Mouse (Mus musculus) gastrocnemius, adult 2 months (tissue): ENCODE results near the gene Tsc22d3. TPM values are rescaled to one million over a fixed set of nuclear protein-coding genes. Genes with fewer than 3 reads are reported as not detected.
"Not testable (repeated sequence)": the region's sequence is repeated elsewhere in the genome, so short reads cannot be mapped to it uniquely, and the experiment has no call there.

Source experiments
- DNase-seq: peaks from one replicate; pipeline ENCODE4 v3.0.0; 2022
- H3K27ac ChIP-seq: fragments of 200-600 bp; 2 replicates; pipeline ENCODE4 v1.8.1; 2022; ENCODE audit warnings: mild to moderate bottlenecking
- H3K4me3 ChIP-seq: fragments of 200-600 bp; 2 replicates; pipeline ENCODE4 v1.8.1; 2022; ENCODE audit warnings: mild to moderate bottlenecking, moderate library complexity
- CTCF ChIP-seq: fragments of 200-600 bp; IDR thresholded peaks from 2 replicates; pipeline ENCODE4 v1.8.1; 2022; ENCODE audit warnings: antibody characterized with exemption, mild to moderate bottlenecking, moderate library complexity
- intact Hi-C: fragments of 180-260 bp; cut with DNase I; formaldehyde crosslinking; loops from one replicate; pipeline ENCODE4 v1.15.1; 2025
- total RNA-seq, 2 experiments: library from RNA; stranded (reverse); gene quantifications; 2 replicates each; pipeline ENCODE4 v1.2.3; 2021

Tsc22d3 gene
- total RNA-seq, 2 experiments from 2014 or later, result 243 to 420 TPM

- TF ChIP-seq CTCF, result no peak
- intact Hi-C loops, result loop anchor here (5.0 kb wide), 1 partner anchor 39 kb away; no protein-coding TSS in a partner anchor
- H3K4me3 ChIP-seq, result no peak overlapping the region
- H3K27ac ChIP-seq, result peak overlapping the region; percentile 89
- DNase-seq, result peak; percentile 89
These were observed 42.1 kb downstream of the Tsc22d3 start for GRCm38 (mm10) chrX:140558176-140558844.

GRCm38 (mm10) chrX:140555965-140556364 lies 44.5 kb downstream of the Tsc22d3 start:
- Histone ChIP-seq H3K27ac (peak overlapping the region; percentile 89), H3K4me3 (no peak overlapping the region)
- DNase-seq, result peak; percentile 74
- intact Hi-C loops, result loop anchor here (5.0 kb wide), 1 partner anchor 41 kb away; no protein-coding TSS in a partner anchor
- TF ChIP-seq CTCF, result no peak

GRCm38 (mm10) chrX:140555423-140555822 lies 45.0 kb downstream of the Tsc22d3 start:
- peak; percentile 31; the same call in 1 of the 2 replicates for TF ChIP-seq CTCF
- no peak for DNase-seq
- intact Hi-C loops, result loop anchor here (5.0 kb wide), 1 partner anchor 42 kb away; no protein-coding TSS in a partner anchor
- Histone ChIP-seq H3K4me3 (no peak overlapping the region), H3K27ac (peak overlapping the region; percentile 89)

- Histone ChIP-seq H3K27ac (peak overlapping the region; percentile 54), H3K4me3 (no peak overlapping the region)
- DNase-seq, result no peak
- no peak for TF ChIP-seq CTCF
- intact Hi-C loops, result no loop called here
These were observed 52.6 kb downstream of the Tsc22d3 start for GRCm38 (mm10) chrX:140547660-140548419.

GRCm38 (mm10) chrX:140544737-140545136 lies 55.7 kb downstream of the Tsc22d3 start:
- intact Hi-C loops, result loop anchor here (2.0 kb wide), 1 partner anchor 54 kb away; no protein-coding TSS in a partner anchor
- peak overlapping the region; percentile 97 for H3K27ac ChIP-seq
- no peak overlapping the region for H3K4me3 ChIP-seq
- DNase-seq, result peak; percentile 55
- peak; percentile 76 for TF ChIP-seq CTCF

GRCm38 (mm10) chrX:140542938-140543673 lies 57.4 kb downstream of the Tsc22d3 start:
- peak; percentile 48 for TF ChIP-seq CTCF
- DNase-seq, result peak; percentile 88
- H3K27ac ChIP-seq, result peak overlapping the region; percentile 97
- intact Hi-C loops, result loop anchor here (1.0 kb wide), 1 partner anchor 39 kb away; no protein-coding TSS in a partner anchor
- H3K4me3 ChIP-seq, result peak overlapping the region; percentile 82

- intact Hi-C loops, result no loop called here
- no peak for TF ChIP-seq CTCF
- peak overlapping the region; percentile 97 for H3K27ac ChIP-seq
- peak; percentile 68 for DNase-seq
- peak overlapping the region; percentile 82 for H3K4me3 ChIP-seq
These were observed 58.0 kb downstream of the Tsc22d3 start for GRCm38 (mm10) chrX:140542474-140542845.

GRCm38 (mm10) chrX:140541711-140542473 lies 58.6 kb downstream of the Tsc22d3 start:
- Histone ChIP-seq H3K4me3 (peak overlapping the region; percentile 82), H3K27ac (peak overlapping the region; percentile 97)
- intact Hi-C loops, result no loop called here
- DNase-seq, result peak; percentile 53
- TF ChIP-seq CTCF, result no peak

GRCm38 (mm10) chrX:140540500-140541114 lies 59.9 kb downstream of the Tsc22d3 start:
- Histone ChIP-seq H3K27ac (peak overlapping the region; percentile 97), H3K4me3 (peak overlapping the region; percentile 82)
- intact Hi-C loops, result no loop called here
- peak; percentile 2; the same call in 1 of the 2 replicates for TF ChIP-seq CTCF
- peak; percentile 66 for DNase-seq

GRCm38 (mm10) chrX:140539831-140540230 lies 60.6 kb downstream of the Tsc22d3 start:
- intact Hi-C loops, DNase-seq: not testable (repeated sequence)
- H3K27ac ChIP-seq, result peak overlapping the region; percentile 97
- peak overlapping the region; percentile 82 for H3K4me3 ChIP-seq

- peak overlapping the region; percentile 97 for H3K27ac ChIP-seq
- intact Hi-C loops, result no loop called here
- peak overlapping the region; percentile 82 for H3K4me3 ChIP-seq
- TF ChIP-seq CTCF, result no peak
- no peak for DNase-seq
These were observed 61.3 kb downstream of the Tsc22d3 start for GRCm38 (mm10) chrX:140539111-140539680.
